Mouse (Mus musculus) bone marrow, adult 2 months (tissue): Measurements from ENCODE around the gene Cwh43.

Source experiments
- CTCF ChIP-seq: fragments of 200-500 bp; IDR thresholded peaks from 2 replicates; pipeline ENCODE4 v1.5.1; 2011; ENCODE audit warnings: low read length, control low read depth; ENCODE audit not compliant: control insufficient read depth, insufficient read depth
- POLR2A ChIP-seq: fragments of 200-500 bp; IDR thresholded peaks from 2 replicates; pipeline ENCODE4 v1.6.1; 2011; ENCODE audit warnings: low read depth, mild to moderate bottlenecking, control low read depth, low read length, borderline replicate concordance; ENCODE audit not compliant: control insufficient read depth

DNA sequence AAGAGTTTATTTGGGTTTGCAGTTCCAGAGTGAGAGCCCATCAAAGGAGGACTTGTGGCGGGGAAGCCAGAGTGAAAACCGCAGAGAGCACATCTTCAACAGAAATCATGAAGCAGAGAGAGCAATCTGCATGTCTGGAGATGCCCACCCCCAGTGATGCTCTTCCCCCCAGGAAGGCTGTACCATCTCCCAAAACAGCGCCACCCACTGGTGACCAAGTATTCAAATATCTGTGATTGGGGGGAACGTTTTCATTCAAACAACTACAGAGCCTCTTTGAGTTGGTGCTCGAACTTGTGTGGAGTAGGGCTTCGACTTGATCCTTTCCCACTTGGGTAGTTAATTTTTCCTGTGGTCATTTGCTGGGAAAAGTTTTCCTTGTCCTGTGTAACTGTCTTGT lies 1.1 kb upstream of the Cwh43 start:
- TF ChIP-seq CTCF (no peak), POLR2A (no peak)
